In genomic region chr3:154215309-154215708, GRCm38 (mm10) we compare ENCODE assay signal across 26 mouse cellular contexts.
A peak's percentile ranks its signal among the peaks of the same experiment; 100 is the strongest.
DNase-seq lines count a peak whose midpoint lies in the region; ATAC-seq and TF ChIP-seq lines count a peak whose summit lies in the region.
"Had no signal": no experiment of that assay in that cellular context is flagged by ENCODE, and none has a peak within 500 bp of the region (broad histone marks: within the 10 kb centered on the region; RNA-seq: fewer than 3 reads in every experiment).

No protein-coding gene starts in this region.

- peaks cover 8% of the 10 kb centered on the region for H3K4me1 ChIP-seq in heart, embryonic 13.5 days
- no peaks in the 10 kb centered on the region for H3K4me1 ChIP-seq in heart, postnatal 0 days (ENCODE audit: control insufficient read depth, insufficient read depth)
- H3K4me1 ChIP-seq in heart, embryonic 12.5 days (replicated peaks), result peaks cover 7% of the 10 kb centered on the region; the same call in 1 of the 2 replicates
- H3K4me1 ChIP-seq in brown adipose tissue, adult 24 weeks (ENCODE audit: control insufficient read depth, insufficient read depth, insufficient read length, low read length), result peaks cover 3% of the 10 kb centered on the region; the same call in 1 of the 2 replicates
- H3K4me1 ChIP-seq: heart, embryonic 15.5 days had no signal

- 34% methylated on average over 7 of the region's 7 CpGs for WGBS in heart, embryonic 13.5 days
- WGBS in heart, postnatal 0 days, result 39% methylated on average over 7 of the region's 7 CpGs
- WGBS in heart, embryonic 12.5 days, result 35% methylated on average over 7 of the region's 7 CpGs

- intact Hi-C loops in heart, postnatal 14 days (cut with DNase I), result no loop called here

- no peak overlapping the region for H3K4me3 ChIP-seq in heart, embryonic 13.5 days
- no peak overlapping the region for H3K4me3 ChIP-seq in heart, postnatal 0 days (ENCODE audit: low read depth, low read length)
- H3K4me3 ChIP-seq in heart, embryonic 12.5 days, result no peak overlapping the region
- H3K4me3 ChIP-seq in brown adipose tissue, adult 24 weeks (ENCODE audit: insufficient read depth, low read depth, low read length), result peak overlapping the region; percentile 29
- H3K4me3 ChIP-seq: forebrain, embryonic 10.5 days; forebrain, embryonic 13.5 days; heart, embryonic 15.5 days had no signal

- H3K27me3 ChIP-seq in heart, embryonic 13.5 days (replicated peaks), result no peaks in the 10 kb centered on the region
- H3K27me3 ChIP-seq in heart, postnatal 0 days (ENCODE audit: control insufficient read depth, insufficient read depth, low read length), result no peaks in the 10 kb centered on the region
- no peaks in the 10 kb centered on the region for H3K27me3 ChIP-seq in heart, embryonic 12.5 days (replicated peaks)
- H3K27me3 ChIP-seq: forebrain, embryonic 13.5 days; heart, embryonic 15.5 days had no signal

- no peaks in the 10 kb centered on the region for H3K9me3 ChIP-seq in heart, embryonic 13.5 days
- H3K9me3 ChIP-seq in heart, postnatal 0 days (replicated peaks; ENCODE audit: control insufficient read depth, low read length), result no peaks in the 10 kb centered on the region
- H3K9me3 ChIP-seq in heart, embryonic 12.5 days (replicated peaks), result no peaks in the 10 kb centered on the region
- H3K9me3 ChIP-seq: forebrain, embryonic 10.5 days; forebrain, embryonic 13.5 days; heart, embryonic 15.5 days had no signal

- no peak overlapping the region for H3K4me2 ChIP-seq in heart, embryonic 13.5 days
- H3K4me2 ChIP-seq in heart, postnatal 0 days (ENCODE audit: low read depth, low read length), result no peak overlapping the region
- H3K4me2 ChIP-seq in heart, embryonic 12.5 days, result no peak overlapping the region
- H3K4me2 ChIP-seq: forebrain, embryonic 13.5 days; heart, embryonic 15.5 days; hindbrain, embryonic 14.5 days had no signal

- no peaks in the 10 kb centered on the region for H3K36me3 ChIP-seq in heart, embryonic 13.5 days
- no peaks in the 10 kb centered on the region for H3K36me3 ChIP-seq in heart, postnatal 0 days (replicated peaks; ENCODE audit: control insufficient read depth, insufficient read depth, low read length)
- H3K36me3 ChIP-seq in heart, embryonic 12.5 days, result no peaks in the 10 kb centered on the region
- H3K36me3 ChIP-seq: forebrain, embryonic 10.5 days; heart, embryonic 15.5 days had no signal

- no peak for TF ChIP-seq EP300 in heart, postnatal 0 days (IDR thresholded peaks at IDR 0.05; ENCODE audit: low read depth)

- 0 out of 2 replicates have a peak overlapping the region, but pooled peaks have one; percentile 42 for H3K27ac ChIP-seq in heart, embryonic 13.5 days (replicated peaks)
- H3K27ac ChIP-seq in heart, postnatal 0 days (ENCODE audit: low read depth), result 0 out of 2 replicates have a peak overlapping the region, but pooled peaks have one; percentile 22
- H3K27ac ChIP-seq in heart, embryonic 12.5 days (ENCODE audit: poor library complexity, severe bottlenecking), result no peak overlapping the region
- H3K27ac ChIP-seq in brown adipose tissue, adult 24 weeks (replicated peaks; ENCODE audit: low read depth, low read length), result peak overlapping the region; percentile 98
- H3K27ac ChIP-seq: forebrain, embryonic 10.5 days; forebrain, embryonic 13.5 days; heart, embryonic 15.5 days; hindbrain, embryonic 14.5 days; hindbrain, postnatal 0 days had no signal

- no peak for TF ChIP-seq CTCF in heart, postnatal 0 days (IDR thresholded peaks at IDR 0.05; ENCODE audit: low read depth)

- no peak for DNase-seq in heart, postnatal 14 days
- DNase-seq in heart, postnatal 0 days (ENCODE audit: low spot score), result no peak
- DNase-seq in MEL-GATA-1-ER (ENCODE audit: extremely low read depth, low read depth), result peak; percentile 53
- DNase-seq in neural tube, embryonic 10.5 days (ENCODE audit: extremely low spot score, low spot score), result no peak
- DNase-seq: adrenal gland, adult 8-10 months; adrenal gland, postnatal 25 days; cerebellum, adult 18-20 months; cerebellum, adult 9-10 months; cerebellum, postnatal 14 days; gastrocnemius, postnatal 10 days; gastrocnemius, postnatal 36 days; heart, postnatal 4 days had no signal

- H3K9ac ChIP-seq in heart, embryonic 13.5 days, result no peak overlapping the region
- no peak overlapping the region for H3K9ac ChIP-seq in heart, postnatal 0 days (replicated peaks; ENCODE audit: low read depth, low read length)
- H3K9ac ChIP-seq in heart, embryonic 12.5 days, result no peak overlapping the region
- H3K9ac ChIP-seq: forebrain, embryonic 13.5 days; heart, embryonic 15.5 days; hindbrain, embryonic 14.5 days had no signal

- no peak for ATAC-seq in heart, embryonic 13.5 days (ENCODE audit: extremely low read depth, insufficient number of reproducible peaks, low FRiP score, low TSS enrichment)
- no peak for ATAC-seq in heart, postnatal 0 days (ENCODE audit: insufficient read depth, low read depth)
- no peak for ATAC-seq in heart, embryonic 12.5 days (ENCODE audit: insufficient number of reproducible peaks, low FRiP score)
- no peak for ATAC-seq in megakaryocyte progenitor cell, adult 5-6 weeks (replicated peaks; ENCODE audit: poor library complexity)
- ATAC-seq: activated CD4-positive, CD25-positive, alpha-beta regulatory T cell, adult 4 months; CD4-positive, CD25-positive, alpha-beta regulatory T cell, adult 4 months; forebrain, embryonic 13.5 days; forebrain, embryonic 16.5 days; hindbrain, postnatal 0 days; inflammation-experienced regulatory T-cells, adult 6 months; intestine, embryonic 16.5 days had no signal
